Mouse (Mus musculus) MEL (cell line): ENCODE results near the gene Arih2. TPM values are rescaled to one million over a fixed set of nuclear protein-coding genes. Genes with fewer than 3 reads are reported as not detected.

Experiments used
- DNase-seq: peaks from one replicate; pipeline ENCODE4 v3.0.0; 2011; ENCODE audit warnings: low read depth, low spot score
- H3K27ac ChIP-seq: 2 replicates; pipeline ENCODE4 v1.5.1; 2012; ENCODE audit warnings: low read depth, mild to moderate bottlenecking, control low read depth, low read length, moderate library complexity; ENCODE audit not compliant: control insufficient read depth
- H3K27me3 ChIP-seq, 2 experiments: fragments of 150-350 bp in 1 of 2; sonication (generic) in 1 of 2; 2 replicates each; pipeline ENCODE4 v1.6.1; 2012; ENCODE audit warnings: low read length in 2 of 2, mild to moderate bottlenecking in 2 of 2, improper control_type of control experiment in 1 of 2, moderate library complexity in 1 of 2; ENCODE audit not compliant: insufficient read depth in 2 of 2, control insufficient read depth in 1 of 2
- H3K36me3 ChIP-seq, 2 experiments: 2 replicates each; pipeline ENCODE4 v1.6.1; 2012 to 2014; ENCODE audit warnings: low read length in 2 of 2, improper control_type of control experiment in 1 of 2, inconsistent platforms in 1 of 2, mild to moderate bottlenecking in 1 of 2; ENCODE audit not compliant: insufficient read depth in 2 of 2, control insufficient read depth in 1 of 2
- H3K4me1 ChIP-seq, 2 experiments: fragments of 150-350 bp in 1 of 2; sonication (generic) in 1 of 2; 2 replicates each; pipeline ENCODE4 v1.6.1; 2012; ENCODE audit warnings: low read length in 2 of 2, improper control_type of control experiment in 1 of 2, mild to moderate bottlenecking in 1 of 2; ENCODE audit not compliant: insufficient read depth in 2 of 2, control insufficient read depth in 1 of 2
- H3K4me3 ChIP-seq, 2 experiments: fragments of 150-350 bp in 1 of 2; sonication (generic) in 1 of 2; 2 replicates each; pipeline ENCODE4 v1.5.1; 2012; ENCODE audit warnings: low read depth in 2 of 2, low read length in 2 of 2, mild to moderate bottlenecking in 2 of 2, moderate library complexity in 2 of 2, control low read depth in 1 of 2, improper control_type of control experiment in 1 of 2; ENCODE audit not compliant: control insufficient read depth in 1 of 2, insufficient read depth in 1 of 2
- H3K79me2 ChIP-seq: 2 replicates; pipeline ENCODE4 v1.6.1; 2012; ENCODE audit warnings: mild to moderate bottlenecking, low read length, moderate library complexity; ENCODE audit not compliant: control insufficient read depth, poor library complexity, insufficient read depth
- H3K9ac ChIP-seq: 2 replicates; pipeline ENCODE4 v1.6.1; 2012; ENCODE audit warnings: low read depth, mild to moderate bottlenecking, control low read depth, low read length, moderate library complexity; ENCODE audit not compliant: control insufficient read depth, poor library complexity, severe bottlenecking
- H3K9me3 ChIP-seq: fragments of 150-350 bp; sonication (generic); replicated peaks from 2 replicates; pipeline ENCODE4 v1.6.1; 2012; ENCODE audit warnings: mild to moderate bottlenecking, low read length, improper control_type of control experiment, moderate library complexity; ENCODE audit not compliant: insufficient read depth
- BHLHE40 ChIP-seq: IDR thresholded peaks from 2 replicates; pipeline ENCODE4 v1.6.1; 2012; ENCODE audit warnings: low read depth, mild to moderate bottlenecking, inconsistent platforms, low read length, improper control_type of control experiment, borderline replicate concordance
- CTCF ChIP-seq, 3 experiments: IDR thresholded peaks in 2 of 3; conservative IDR thresholded peaks in 1 of 3; 2 replicates each; pipeline ENCODE4 v1.5.1; 2011 to 2012; ENCODE audit warnings: low read length in 3 of 3, low read depth in 2 of 3, mild to moderate bottlenecking in 2 of 3, improper control_type of control experiment in 1 of 3, inconsistent platforms in 1 of 3, mixed read lengths in 1 of 3, moderate library complexity in 1 of 3; ENCODE audit not compliant: control insufficient read depth in 1 of 3, insufficient read depth in 1 of 3, poor library complexity in 1 of 3, severe bottlenecking in 1 of 3
- E2F4 ChIP-seq: IDR thresholded peaks from 2 replicates; pipeline ENCODE4 v1.6.1; 2011; ENCODE audit warnings: low read depth, low read length, improper control_type of control experiment, borderline replicate concordance
- EP300 ChIP-seq, 2 experiments: IDR thresholded peaks; 2 replicates each; pipeline ENCODE4 v1.6.1; 2011; ENCODE audit warnings: improper control_type of control experiment in 2 of 2, low read length in 2 of 2, low read depth in 1 of 2, mild to moderate bottlenecking in 1 of 2
- ETS1 ChIP-seq: IDR thresholded peaks from 2 replicates; pipeline ENCODE4 v1.6.1; 2012; ENCODE audit warnings: low read depth, mild to moderate bottlenecking, inconsistent platforms, low read length, improper control_type of control experiment, moderate library complexity
- GABPA ChIP-seq: IDR thresholded peaks from 2 replicates; pipeline ENCODE4 v1.6.1; 2012; ENCODE audit warnings: low read depth, mild to moderate bottlenecking, inconsistent platforms, low read length, improper control_type of control experiment, moderate library complexity
- GATA1 ChIP-seq: IDR thresholded peaks from 2 replicates; pipeline ENCODE4 v1.6.1; 2011; ENCODE audit warnings: low read depth, low read length, improper control_type of control experiment
- JUND ChIP-seq: IDR thresholded peaks from 2 replicates; pipeline ENCODE4 v1.6.1; 2011; ENCODE audit warnings: low read depth, mild to moderate bottlenecking, improper control_type of control experiment, low read length
- MAZ ChIP-seq: IDR thresholded peaks from 2 replicates; pipeline ENCODE4 v1.6.1; 2012; ENCODE audit warnings: low read depth, mild to moderate bottlenecking, inconsistent platforms, low read length, improper control_type of control experiment
- MEF2A ChIP-seq: IDR thresholded peaks from 2 replicates; pipeline ENCODE4 v1.6.1; 2014; ENCODE audit warnings: low read depth, mild to moderate bottlenecking, inconsistent platforms, low read length, improper control_type of control experiment; ENCODE audit not compliant: poor library complexity, insufficient replicate concordance, severe bottlenecking; ENCODE audit errors: extremely low read depth
- NELFE ChIP-seq: IDR thresholded peaks from 2 replicates; pipeline ENCODE4 v1.6.1; 2011; ENCODE audit warnings: low read depth, low read length, improper control_type of control experiment
- NRF1 ChIP-seq: IDR thresholded peaks from 2 replicates; pipeline ENCODE4 v1.6.1; 2014; ENCODE audit warnings: low read depth, mild to moderate bottlenecking, inconsistent platforms, low read length, improper control_type of control experiment, moderate library complexity; ENCODE audit not compliant: poor library complexity, insufficient read depth, severe bottlenecking
- POLR2A ChIP-seq, 2 experiments: IDR thresholded peaks; 2 replicates each; pipeline ENCODE4 v1.6.1; 2011 to 2012; ENCODE audit warnings: low read length in 2 of 2, mild to moderate bottlenecking in 2 of 2, control low read depth in 1 of 2, improper control_type of control experiment in 1 of 2, low read depth in 1 of 2, moderate library complexity in 1 of 2; ENCODE audit not compliant: control insufficient read depth in 1 of 2, insufficient read depth in 1 of 2, poor library complexity in 1 of 2
- POLR2AphosphoS5 ChIP-seq: IDR thresholded peaks from 2 replicates; pipeline ENCODE4 v1.6.1; 2012; ENCODE audit warnings: low read depth, borderline replicate concordance, mild to moderate bottlenecking, inconsistent platforms, low read length, moderate library complexity, mixed read lengths
- SMC3 ChIP-seq: IDR thresholded peaks from 2 replicates; pipeline ENCODE4 v1.6.1; 2011; ENCODE audit warnings: low read depth, low read length, improper control_type of control experiment
- TBP ChIP-seq: IDR thresholded peaks from 2 replicates; pipeline ENCODE4 v1.8.0; 2011; ENCODE audit warnings: low read depth, low read length, improper control_type of control experiment
- UBTF ChIP-seq: IDR thresholded peaks from 2 replicates; pipeline ENCODE4 v1.6.1; 2012; ENCODE audit warnings: low read depth, mild to moderate bottlenecking, inconsistent platforms, low read length, improper control_type of control experiment, moderate library complexity, borderline replicate concordance; ENCODE audit not compliant: insufficient read depth
- USF1 ChIP-seq: IDR thresholded peaks from 2 replicates; pipeline ENCODE4 v1.6.1; 2014; ENCODE audit warnings: low read depth, mild to moderate bottlenecking, inconsistent platforms, low read length, improper control_type of control experiment, moderate library complexity
- USF2 ChIP-seq, 2 experiments: IDR thresholded peaks; 2 replicates each; pipeline ENCODE4 v1.6.1; 2011 to 2012; ENCODE audit warnings: improper control_type of control experiment in 2 of 2, low read length in 2 of 2, borderline replicate concordance in 1 of 2, inconsistent platforms in 1 of 2, low read depth in 1 of 2, mild to moderate bottlenecking in 1 of 2; ENCODE audit not compliant: insufficient read depth in 1 of 2
- ZC3H11A ChIP-seq: IDR thresholded peaks from 2 replicates; pipeline ENCODE4 v1.6.1; 2012; ENCODE audit warnings: low read depth, mild to moderate bottlenecking, inconsistent platforms, low read length, improper control_type of control experiment
- ZKSCAN1 ChIP-seq: IDR thresholded peaks from 2 replicates; pipeline ENCODE4 v1.6.1; 2012; ENCODE audit warnings: low read depth, mild to moderate bottlenecking, inconsistent platforms, low read length, improper control_type of control experiment, moderate library complexity
- ZMIZ1 ChIP-seq: IDR thresholded peaks from 2 replicates; pipeline ENCODE4 v1.6.1; 2012; ENCODE audit warnings: low read depth, mild to moderate bottlenecking, inconsistent platforms, low read length, improper control_type of control experiment, moderate library complexity
- ZNF384 ChIP-seq: IDR thresholded peaks from 2 replicates; pipeline ENCODE4 v1.6.1; 2012; ENCODE audit warnings: low read depth, mild to moderate bottlenecking, inconsistent platforms, low read length, improper control_type of control experiment
- polyA plus RNA-seq, 2 experiments: library from polyadenylated mRNA; stranded (reverse) in 1 of 2; unstranded in 1 of 2; fragments of >175 nt in 1 of 2; fragments of >200 nt in 1 of 2; gene quantifications; 2 replicates each; pipeline versions ENCODE4 v1.2.1 to v1.2.4; 2012; ENCODE audit warnings: low replicate concordance in 2 of 2, low read depth in 1 of 2; ENCODE audit not compliant: insufficient read length in 2 of 2, insufficient read depth in 1 of 2, missing spikeins in 1 of 2
- total RNA-seq: library from RNA; depleted of rRNA; stranded (reverse); fragments of 300-350 nt; gene quantifications from 2 replicates; pipeline ENCODE4 v1.2.3, GENCODE M21; 2012

The Arih2 gene
- total and polyA plus RNA-seq, 3 experiments = 59.6 to 66.5 TPM; not detected in 1

GRCm38 (mm10) chr9:108687181-108687580 is 38.0 kb upstream of the Arih2 start:
- peaks cover 2% of the 10 kb centered on the region; the same call in 1 of the 2 replicates for H3K79me2 ChIP-seq
- no peak for TF ChIP-seq EP300 (IDR thresholded peaks at IDR 0.05; ENCODE audit: low read depth in 1 of 2, low read length in 2 of 2)
- TF ChIP-seq ZNF384 = no peak
- no peak for TF ChIP-seq CTCF (IDR thresholded peaks at IDR 0.05 in 2 of 3, conservative IDR thresholded peaks at IDR 0.05 in 1 of 3; ENCODE audit: control insufficient read depth in 1 of 3, insufficient read depth in 1 of 3, low read depth in 2 of 3, low read length in 3 of 3, poor library complexity in 1 of 3, severe bottlenecking in 1 of 3)
- TF ChIP-seq NELFE = no peak
- TF ChIP-seq E2F4 = no peak
- no peak for TF ChIP-seq TBP
- TF ChIP-seq NRF1 = no peak
- no peak for TF ChIP-seq JUND
- TF ChIP-seq SMC3 = no peak
- TF ChIP-seq USF2 (IDR thresholded peaks at IDR 0.05; ENCODE audit: borderline replicate concordance in 1 of 2, insufficient read depth in 1 of 2, low read depth in 1 of 2, low read length in 2 of 2) = no peak
- no peak for TF ChIP-seq UBTF
- TF ChIP-seq, all 39 proteins: peak for 0
- Histone ChIP-seq H3K36me3 (peaks cover 0 to 2% of the 10 kb centered on the region in 2 experiments; a peak in 2 of 4 replicates), H3K9ac (no peak overlapping the region), H3K4me3 (no peak overlapping the region), H3K27ac (no peak overlapping the region), H3K4me1 (peaks cover 0 to 7% of the 10 kb centered on the region in 2 experiments; a peak in 2 of 4 replicates), H3K27me3 (no peaks in the 10 kb centered on the region), H3K9me3 (no peaks in the 10 kb centered on the region)
- no peak for DNase-seq

- TF ChIP-seq GABPA = no peak
- no peak for TF ChIP-seq POLR2A (IDR thresholded peaks at IDR 0.05; ENCODE audit: control insufficient read depth in 1 of 2, insufficient read depth in 1 of 2, low read depth in 1 of 2, low read length in 2 of 2, poor library complexity in 1 of 2)
- no peak for TF ChIP-seq ZC3H11A
- TF ChIP-seq SMC3 = no peak
- TF ChIP-seq USF1 = no peak
- TF ChIP-seq JUND = no peak
- no peak for TF ChIP-seq GATA1
- no peak for TF ChIP-seq UBTF
- no peak for TF ChIP-seq EP300 (IDR thresholded peaks at IDR 0.05; ENCODE audit: low read depth in 1 of 2, low read length in 2 of 2)
- TF ChIP-seq POLR2AphosphoS5 = no peak
- TF ChIP-seq ETS1 = no peak
- no peak for TF ChIP-seq MAZ
- TF ChIP-seq CTCF (IDR thresholded peaks at IDR 0.05 in 2 of 3, conservative IDR thresholded peaks at IDR 0.05 in 1 of 3; ENCODE audit: control insufficient read depth in 1 of 3, insufficient read depth in 1 of 3, low read depth in 2 of 3, low read length in 3 of 3, poor library complexity in 1 of 3, severe bottlenecking in 1 of 3) = no peak
- TF ChIP-seq ZMIZ1 = no peak
- TF ChIP-seq ZKSCAN1 = no peak
- TF ChIP-seq MEF2A = no peak
- no peak for TF ChIP-seq BHLHE40
- TF ChIP-seq NELFE = no peak
- peaks cover 0 to 2% of the 10 kb centered on the region in 2 experiments; a peak in 2 of 4 replicates for H3K36me3 ChIP-seq
- H3K4me1 ChIP-seq = peaks cover 0 to 4% of the 10 kb centered on the region in 2 experiments; a peak in 1 of 4 replicates
- H3K9ac ChIP-seq = no peak overlapping the region
- no peak overlapping the region for H3K27ac ChIP-seq
- H3K9me3 ChIP-seq = no peaks in the 10 kb centered on the region
- no peak for DNase-seq
- no peaks in the 10 kb centered on the region for H3K27me3 ChIP-seq
- no peak overlapping the region for H3K4me3 ChIP-seq
- H3K79me2 ChIP-seq = no peaks in the 10 kb centered on the region
Observed at GRCm38 (mm10) chr9:108686475-108686887, 37.3 kb upstream of the Arih2 start.
